Mouse (Mus musculus): ENCODE measurements at regions not wholly inside any gene's neighbourhood (a gene's known extent, or its start where the extent isn't known, plus 50 kb on each side); places are given as distances from the start of the nearest gene placed in this dataset.
A peak's percentile ranks its signal among the peaks of the same experiment; 100 is the strongest.

GRCm38 (mm10) chr3:52640250-52641147, 372.4 kb downstream of the Foxo1 start:
- DNase-seq, result no peak

GRCm38 (mm10) chr3:52638816-52639215, 370.7 kb downstream of the Foxo1 start:
- DNase-seq, result no peak

- no peak for DNase-seq
These were observed 366.2 kb downstream of the Foxo1 start for GRCm38 (mm10) chr3:52634353-52634752.

- DNase-seq, result no peak
These were observed 365.5 kb downstream of the Foxo1 start for GRCm38 (mm10) chr3:52633491-52634100.

- DNase-seq, result no peak
These were observed 364.5 kb downstream of the Foxo1 start for GRCm38 (mm10) chr3:52632635-52633034.

- no peak for DNase-seq
These were observed 362.1 kb downstream of the Foxo1 start for GRCm38 (mm10) chr3:52630209-52630608.

- no peak for DNase-seq
These were observed 357.0 kb downstream of the Foxo1 start for GRCm38 (mm10) chr3:52625125-52625524.

- DNase-seq, result no peak
These were observed 354.4 kb downstream of the Foxo1 start for GRCm38 (mm10) chr3:52622530-52622929.

- DNase-seq, result no peak
These were observed 353.8 kb downstream of the Foxo1 start for GRCm38 (mm10) chr3:52621936-52622335.

- DNase-seq, result no peak
These were observed 350.7 kb downstream of the Foxo1 start for GRCm38 (mm10) chr3:52618925-52619224.

- no peak for DNase-seq
These were observed 350.2 kb downstream of the Foxo1 start for GRCm38 (mm10) chr3:52618212-52618924.

- no peak for DNase-seq
These were observed 349.4 kb downstream of the Foxo1 start for GRCm38 (mm10) chr3:52617413-52618149.

- peak; percentile 17 for DNase-seq
These were observed 343.7 kb downstream of the Foxo1 start for GRCm38 (mm10) chr3:52611881-52612280.

- no peak for DNase-seq
These were observed 342.3 kb downstream of the Foxo1 start for GRCm38 (mm10) chr3:52610466-52610865.

- no peak for DNase-seq
These were observed 339.9 kb downstream of the Foxo1 start for GRCm38 (mm10) chr3:52608086-52608426.

GRCm38 (mm10) chr3:52607379-52608085, 339.4 kb downstream of the Foxo1 start:
- DNase-seq, result no peak

GRCm38 (mm10) chr3:52605261-52605771, 337.2 kb downstream of the Foxo1 start:
- no peak for DNase-seq

GRCm38 (mm10) chr3:52603244-52603704, 335.1 kb downstream of the Foxo1 start:
- DNase-seq, result no peak

GRCm38 (mm10) chr3:52601011-52601745, 333.0 kb downstream of the Foxo1 start:
- peak; percentile 56 for DNase-seq

- DNase-seq, result no peak
These were observed 332.4 kb downstream of the Foxo1 start for GRCm38 (mm10) chr3:52600581-52600980.

GRCm38 (mm10) chr3:52600146-52600545, 332.0 kb downstream of the Foxo1 start:
- DNase-seq, result no peak
